8 mouse cellular contexts compared by ENCODE assay signal in genomic region chr2:34771368-34772226, GRCm38 (mm10). TPM values are rescaled to one million over a fixed set of nuclear protein-coding genes. Genes with fewer than 3 reads are reported as not detected.
DNase-seq lines count a peak whose midpoint lies in the region; ATAC-seq and TF ChIP-seq lines count a peak whose summit lies in the region.

Hspa5 (plus strand) TSS chr2:34771970.

- H3K9me3 ChIP-seq in hindbrain, postnatal 0 days (ENCODE audit: low read length): no peaks in the 10 kb centered on the region

- peak within 1 kb of the TSS; percentile 89 for H3K4me3 ChIP-seq in gastrocnemius, adult 2 months
- H3K4me3 ChIP-seq in hindbrain, postnatal 0 days (ENCODE audit: low read length): peak within 1 kb of the TSS; percentile 95
- H3K4me3 ChIP-seq in left cerebral cortex, adult 2 months: peak within 1 kb of the TSS; percentile 95

- peaks cover 27% of the 10 kb centered on the region for H3K36me3 ChIP-seq in hindbrain, postnatal 0 days (ENCODE audit: insufficient read depth, low read length)

- intact Hi-C loops in gastrocnemius, adult 2 months (cut with DNase I): loop anchor here (1.0 to 2.0 kb wide), 2 partner anchors 17 to 27 kb away; partner anchors contain the start of gene Rabepk
- intact Hi-C loops in left cerebral cortex, adult 2 months (cut with DNase I): loop anchor here (1.0 kb wide), 2 partner anchors 17 to 28 kb away; partner anchors contain the start of gene Rabepk

- peak within 1 kb of the TSS; percentile 73 for H3K4me2 ChIP-seq in hindbrain, postnatal 0 days (ENCODE audit: low read depth, low read length)

- ATAC-seq in common myeloid progenitor, adult 5-6 weeks (replicated peaks; ENCODE audit: low read depth, poor library complexity, severe bottlenecking): peak; percentile 90
- ATAC-seq in hindbrain, postnatal 0 days: peak; percentile 99
- peak; percentile 88 for ATAC-seq in megakaryocyte, adult 5-6 weeks (ENCODE audit: poor library complexity, severe bottlenecking)

- DNase-seq in ZHBTc4 (ENCODE audit: low read depth, low spot score): peak; percentile 100
- peak; percentile 100 for DNase-seq in gastrocnemius, adult 2 months
- peak; percentile 100 for DNase-seq in hindbrain, postnatal 0 days (ENCODE audit: low spot score)
- peak; percentile 99 for DNase-seq in left cerebral cortex, adult 2 months (ENCODE audit: extremely low spot score in 1 of 2, low spot score in 2 of 2)
- DNase-seq in right cerebral cortex, adult 2 months (ENCODE audit: low spot score in 2 of 2): peak; percentile 99 to 100
- DNase-seq in urinary bladder, postnatal 14 days (ENCODE audit: low spot score): peak; percentile 99

- WGBS in hindbrain, postnatal 0 days: under 1% methylated on average over 60 of the region's 60 CpGs

- H3K27ac ChIP-seq in gastrocnemius, adult 2 months: peak within 1 kb of the TSS; percentile 96
- peak within 1 kb of the TSS; percentile 98 for H3K27ac ChIP-seq in hindbrain, postnatal 0 days
- peak within 1 kb of the TSS; percentile 95 for H3K27ac ChIP-seq in left cerebral cortex, adult 2 months

- H3K27me3 ChIP-seq in hindbrain, postnatal 0 days (ENCODE audit: insufficient read depth, low read length): no peaks in the 10 kb centered on the region

- H3K4me1 ChIP-seq in hindbrain, postnatal 0 days (ENCODE audit: insufficient read depth, low read length): peaks cover 28% of the 10 kb centered on the region

- no peak for TF ChIP-seq CTCF in gastrocnemius, adult 2 months (IDR thresholded peaks at IDR 0.05)
- TF ChIP-seq CTCF in hindbrain, postnatal 0 days (IDR thresholded peaks at IDR 0.05; ENCODE audit: low read depth): no peak
- no peak for TF ChIP-seq CTCF in left cerebral cortex, adult 2 months (IDR thresholded peaks at IDR 0.05)

- H3K9ac ChIP-seq in hindbrain, postnatal 0 days (replicated peaks; ENCODE audit: low read length): peak within 1 kb of the TSS; percentile 96

RNA-seq across cellular contexts. Expression of gene Hspa5, which starts in this region (rescaled TPM):
- total RNA-seq in common myeloid progenitor, adult 5-6 weeks (2017): 891 and 930 TPM in 2 replicates
- total RNA-seq in gastrocnemius, adult 2 months (2021): 100 to 1,000 TPM; 174 to 245 TPM
- 148 and 186 TPM in 2 replicates for total RNA-seq in hindbrain, postnatal 0 days (2014; rRNA removed)
- 321 and 322 TPM in 2 replicates for polyA plus RNA-seq in hindbrain, postnatal 0 days (2015; fragmentation: Nextera tagmentation; extraction: Ambion mirVana)
- 100 to 1,000 TPM; 325 to 334 TPM for total RNA-seq in left cerebral cortex, adult 2 months (2021)
- total RNA-seq in megakaryocyte, adult 5-6 weeks (2015): 189 and 204 TPM in 2 replicates
- 538 and 554 TPM in 2 replicates for total RNA-seq in megakaryocyte, adult 5-6 weeks (2017)

Comparison
In these comparisons a context has a peak if more than half of its experiments do, and no peak if none do; other contexts are left out.
1. Peak in every context shown above with its lines: DNase-seq, ATAC-seq, H3K4me3 ChIP-seq and H3K27ac ChIP-seq.